Mouse (Mus musculus) hindbrain, embryonic 15.5 days (tissue): ENCODE measurements around the gene Gchfr. TPM values are rescaled to one million over a fixed set of nuclear protein-coding genes. Genes with fewer than 3 reads are reported as not detected.
A peak's percentile ranks its signal among the peaks of the same experiment; 100 is the strongest.

ENCODE experiments used
- ATAC-seq: fragments of 200-750 bp; cut with Nextera tagmentation; 2 replicates; pipeline ENCODE4 v1.8.0; 2017; ENCODE audit warnings: low read depth, moderate number of reproducible peaks, moderate TSS enrichment; ENCODE audit not compliant: low FRiP score
- H3K27ac ChIP-seq: fragments of 300-500 bp; sonication (generic); replicated peaks from 2 replicates; pipeline ENCODE4 v1.5.1; 2015; ENCODE audit warnings: mild to moderate bottlenecking, inconsistent platforms
- H3K27me3 ChIP-seq: fragments of 300-500 bp; sonication (generic); 2 replicates; pipeline ENCODE4 v1.6.1; 2015; ENCODE audit warnings: control low read depth, inconsistent platforms
- H3K36me3 ChIP-seq: fragments of 300-500 bp; sonication (generic); 2 replicates; pipeline ENCODE4 v1.6.1; 2015; ENCODE audit warnings: control low read depth, inconsistent platforms
- H3K4me1 ChIP-seq: fragments of 300-500 bp; sonication (generic); replicated peaks from 2 replicates; pipeline ENCODE4 v1.6.1; 2015; ENCODE audit warnings: control low read depth, inconsistent platforms
- H3K4me2 ChIP-seq: fragments of 300-500 bp; sonication (generic); 2 replicates; pipeline ENCODE4 v1.6.1; 2015; ENCODE audit warnings: moderate library complexity, mild to moderate bottlenecking, inconsistent platforms
- H3K4me3 ChIP-seq: fragments of 300-500 bp; sonication (generic); 2 replicates; pipeline ENCODE4 v1.5.1; 2015; ENCODE audit warnings: mild to moderate bottlenecking, inconsistent platforms
- H3K9ac ChIP-seq: fragments of 300-500 bp; sonication (generic); 2 replicates; pipeline ENCODE4 v1.6.1; 2015; ENCODE audit warnings: inconsistent platforms
- H3K9me3 ChIP-seq: fragments of 300-500 bp; sonication (generic); 2 replicates; pipeline ENCODE4 v1.6.1; 2016; ENCODE audit warnings: control low read depth, inconsistent platforms
- WGBS: fragments of 180-500 bp; shearing (Covaris S2); methylation state at CpG from one replicate; pipeline ENCODE4 v1.1.7; 2015; 5-methylcytosine and 5-hydroxymethylcytosine counted together
- polyA plus RNA-seq: library from polyadenylated mRNA; unstranded; fragments of >200 nt; fragmentation: Nextera tagmentation; extraction: Ambion mirVana; gene quantifications from 2 replicates; pipeline ENCODE4 v1.2.1, GENCODE M21; 2015

Gchfr gene
- polyA plus RNA-seq, 1 experiment from 2014 or later, result 10.0 TPM

DNA sequence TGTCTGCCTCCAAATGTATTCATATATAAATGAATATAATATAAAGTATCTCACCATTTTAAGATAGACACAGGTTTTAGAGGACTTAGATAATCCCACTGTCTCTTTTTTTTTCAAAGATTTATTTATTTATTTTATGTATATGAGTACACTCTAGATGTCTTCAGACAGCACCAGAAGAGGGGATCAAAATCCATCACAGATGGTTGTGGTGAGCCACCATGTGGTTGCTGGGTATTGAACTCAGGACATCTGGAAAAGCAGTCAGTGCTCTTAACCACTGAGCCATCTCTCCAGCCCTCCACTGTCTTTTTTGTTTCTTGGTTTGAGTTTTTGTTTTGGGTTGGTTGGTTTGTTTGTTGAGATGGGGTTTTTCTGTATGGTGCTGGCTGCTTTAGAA lies 9.7 kb upstream of the Gchfr start:
- H3K4me2 ChIP-seq, result peak overlapping the region; percentile 97
- no peak for ATAC-seq
- no peak overlapping the region for H3K27ac ChIP-seq
- no peaks in the 10 kb centered on the region for H3K27me3 ChIP-seq
- 0 out of 2 replicates have a peak overlapping the region, but pooled peaks have one; percentile 99 for H3K4me3 ChIP-seq
- peaks cover 24% of the 10 kb centered on the region for H3K4me1 ChIP-seq
- no peaks in the 10 kb centered on the region for H3K9me3 ChIP-seq
- no peak overlapping the region for H3K9ac ChIP-seq
- peaks cover 12% of the 10 kb centered on the region for H3K36me3 ChIP-seq

DNA sequence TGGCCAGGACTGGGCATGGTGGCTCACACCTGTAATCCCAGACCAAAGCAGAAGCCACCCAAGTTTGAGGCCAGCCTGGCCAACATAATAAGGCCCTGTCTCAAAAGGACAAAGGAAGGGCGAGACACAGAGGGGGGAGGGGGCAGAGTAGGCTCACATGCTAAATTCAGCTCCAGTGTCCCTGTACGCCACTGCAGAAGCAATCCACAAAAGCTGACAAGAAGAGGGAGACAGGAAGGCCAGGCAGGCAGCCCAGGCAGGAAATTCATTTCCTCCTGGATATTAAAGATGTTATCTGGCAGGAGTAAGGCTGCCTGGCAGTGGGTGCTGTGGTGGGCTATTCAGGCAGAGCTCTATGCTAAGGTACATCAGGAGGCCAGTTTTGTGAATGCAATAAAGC lies 6.3 kb upstream of the Gchfr start:
- no peak overlapping the region for H3K9ac ChIP-seq
- H3K27me3 ChIP-seq, result peaks cover 15% of the 10 kb centered on the region
- ATAC-seq, result no peak
- H3K9me3 ChIP-seq, result no peaks in the 10 kb centered on the region
- no peak overlapping the region for H3K27ac ChIP-seq
- 21% methylated on average over 2 of the region's 2 CpGs for WGBS
- H3K4me1 ChIP-seq, result peaks cover 8% of the 10 kb centered on the region
- H3K4me3 ChIP-seq, result no peak overlapping the region
- no peak overlapping the region for H3K4me2 ChIP-seq
- no peaks in the 10 kb centered on the region for H3K36me3 ChIP-seq

DNA sequence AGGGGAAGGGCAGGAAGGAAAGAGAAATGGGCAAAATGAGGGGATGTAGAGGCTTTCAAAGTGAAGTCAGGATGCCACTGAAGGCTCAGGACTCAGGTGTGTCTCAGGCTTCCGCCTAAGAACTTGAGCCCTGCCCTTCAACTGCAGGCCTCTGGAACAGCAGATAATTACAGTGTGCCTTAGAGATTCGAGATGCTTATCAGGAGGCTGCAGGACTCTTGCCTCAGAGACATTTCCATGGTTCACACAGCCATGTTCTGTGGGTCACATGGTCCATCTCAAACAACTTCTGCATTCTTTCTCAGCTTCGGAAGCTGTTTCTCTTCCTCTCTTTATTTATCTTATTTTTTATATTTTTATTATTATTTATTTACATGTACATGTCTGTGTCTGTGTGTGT lies 4.4 kb upstream of the Gchfr start:
- Histone ChIP-seq H3K4me3 (no peak overlapping the region), H3K9ac (no peak overlapping the region), H3K27me3 (peaks cover 15% of the 10 kb centered on the region), H3K36me3 (no peaks in the 10 kb centered on the region), H3K4me2 (no peak overlapping the region), H3K9me3 (no peaks in the 10 kb centered on the region), H3K27ac (no peak overlapping the region), H3K4me1 (peaks cover 16% of the 10 kb centered on the region)
- ATAC-seq, result no peak
- 77% methylated on average over 3 of the region's 3 CpGs for WGBS

DNA sequence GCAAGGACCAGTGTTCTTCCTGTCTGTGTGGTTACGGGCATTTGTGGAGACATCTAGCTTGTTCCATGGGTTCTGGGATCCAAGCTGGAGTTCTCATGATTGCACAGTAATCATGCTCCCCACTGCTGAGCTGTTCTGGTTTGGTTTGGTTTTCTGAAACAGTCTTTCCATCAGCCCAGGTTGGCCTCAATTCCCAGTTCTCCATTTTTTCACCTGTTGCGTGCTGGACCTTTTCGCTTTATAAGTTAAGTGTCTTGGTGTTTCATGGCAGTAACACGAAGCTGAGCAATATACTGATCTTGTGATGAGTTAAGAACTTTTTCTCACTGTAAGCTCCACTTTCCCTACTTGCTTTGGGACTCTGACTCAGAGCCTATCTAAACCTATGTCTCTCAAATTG lies 3.6 kb upstream of the Gchfr start:
- WGBS, result 92% methylated on average over 4 of the region's 4 CpGs
- Histone ChIP-seq H3K27me3 (peaks cover 15% of the 10 kb centered on the region), H3K9me3 (no peaks in the 10 kb centered on the region), H3K27ac (no peak overlapping the region), H3K4me3 (no peak overlapping the region), H3K4me2 (no peak overlapping the region), H3K36me3 (no peaks in the 10 kb centered on the region), H3K9ac (no peak overlapping the region), H3K4me1 (peaks cover 16% of the 10 kb centered on the region)
- ATAC-seq, result no peak

DNA sequence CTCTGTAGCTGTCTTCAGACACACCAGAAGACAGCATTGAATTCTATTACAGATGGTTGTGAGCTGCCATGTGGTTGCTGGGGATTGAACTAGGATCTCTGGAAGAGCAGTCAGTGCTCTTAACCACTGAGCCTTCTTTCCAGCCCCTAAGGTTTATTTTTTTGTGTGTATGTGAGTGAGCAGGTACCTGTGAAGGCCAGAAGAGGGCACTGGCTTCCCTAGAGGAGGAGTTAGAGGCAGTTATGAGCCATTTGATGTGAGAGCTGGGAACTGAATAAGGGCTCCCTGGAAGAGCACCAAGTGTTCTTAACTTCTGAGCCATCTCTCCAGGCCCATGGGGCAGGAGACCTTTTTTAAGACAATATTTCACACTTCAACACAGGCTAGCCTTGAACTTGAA lies 2.2 kb upstream of the Gchfr start:
- Histone ChIP-seq H3K27me3 (peaks cover 15% of the 10 kb centered on the region), H3K9ac (no peak overlapping the region), H3K36me3 (no peaks in the 10 kb centered on the region), H3K27ac (no peak overlapping the region), H3K9me3 (no peaks in the 10 kb centered on the region), H3K4me1 (peaks cover 16% of the 10 kb centered on the region), H3K4me2 (no peak overlapping the region), H3K4me3 (no peak overlapping the region)
- no peak for ATAC-seq

DNA sequence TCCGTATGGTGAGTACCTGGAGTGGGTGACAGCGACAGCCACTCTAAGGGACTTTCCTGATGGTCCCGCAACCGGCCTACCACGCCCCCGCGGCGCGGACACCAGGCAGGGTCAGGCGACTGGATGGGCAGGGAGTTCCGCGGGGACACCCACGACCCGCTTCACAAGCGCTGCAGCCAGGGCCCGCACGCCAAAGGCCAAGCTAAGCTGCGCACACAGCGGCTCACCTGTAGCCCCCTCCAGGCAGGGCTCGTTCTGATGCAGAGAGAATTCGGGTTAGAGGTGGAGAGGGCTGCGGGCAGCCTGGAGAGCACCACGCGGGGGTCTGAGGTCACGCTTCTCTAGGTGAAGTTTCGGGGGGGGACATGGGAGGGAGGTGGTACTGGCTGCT lies 288 bp downstream of the Gchfr start:
- Histone ChIP-seq H3K27ac (no peak overlapping the region), H3K9ac (peak overlapping the region; percentile 37), H3K4me2 (peak overlapping the region; percentile 99), H3K4me1 (peaks cover 22% of the 10 kb centered on the region), H3K9me3 (no peaks in the 10 kb centered on the region), H3K27me3 (peaks cover 15% of the 10 kb centered on the region), H3K4me3 (peak overlapping the region; percentile 50), H3K36me3 (no peaks in the 10 kb centered on the region)
- WGBS, result 4% methylated on average over 26 of the region's 26 CpGs
- no peak for ATAC-seq

DNA sequence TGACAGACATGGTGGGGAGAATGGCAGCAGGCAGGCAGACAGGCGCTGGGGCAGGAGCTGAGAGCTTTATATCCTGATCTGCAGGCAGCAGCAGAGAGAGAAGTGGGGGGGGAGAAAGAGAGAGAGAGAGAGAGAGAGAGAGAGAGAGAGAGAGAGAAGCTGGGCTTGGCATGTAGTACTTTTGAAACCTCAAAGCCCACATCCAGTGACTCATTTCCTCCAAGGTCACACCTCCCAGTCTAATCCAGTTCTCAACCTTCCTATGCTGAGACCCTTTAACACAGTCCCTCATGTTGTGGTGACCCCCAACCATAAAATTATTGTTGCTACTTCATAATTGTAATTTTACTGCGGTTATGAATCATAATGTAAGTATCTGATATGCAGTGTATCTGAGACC lies 2.7 kb downstream of the Gchfr start:
- H3K4me1 ChIP-seq, result peaks cover 43% of the 10 kb centered on the region
- no peak for ATAC-seq
- H3K9me3 ChIP-seq, result no peaks in the 10 kb centered on the region
- no peaks in the 10 kb centered on the region for H3K36me3 ChIP-seq
- H3K27ac ChIP-seq, result no peak overlapping the region
- H3K9ac ChIP-seq, result no peak overlapping the region
- no peak overlapping the region for H3K4me2 ChIP-seq
- peaks cover 9% of the 10 kb centered on the region for H3K27me3 ChIP-seq
- H3K4me3 ChIP-seq, result no peak overlapping the region
- WGBS, result 93% methylated on average over 2 of the region's 2 CpGs

DNA sequence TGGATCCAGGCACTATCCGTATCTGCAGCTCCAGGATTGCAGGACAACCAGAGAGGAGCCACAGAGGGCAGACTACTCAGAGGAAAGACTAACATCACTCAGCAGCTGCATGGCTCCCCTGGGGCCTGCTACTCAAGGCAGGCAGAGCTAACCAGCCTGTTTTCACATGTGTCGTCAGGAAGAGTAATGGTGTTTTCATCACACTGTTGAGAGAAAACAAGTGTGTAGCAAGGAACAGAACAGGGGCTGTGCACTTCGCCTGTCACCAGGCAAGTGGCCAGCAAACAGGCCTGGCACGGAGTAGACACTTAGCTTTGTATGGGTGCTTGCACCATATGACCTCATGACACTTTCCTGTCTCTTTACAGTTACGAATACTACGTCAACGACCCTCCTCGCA lies 4.0 kb downstream of the Gchfr start:
- Histone ChIP-seq H3K9ac (no peak overlapping the region), H3K27ac (no peak overlapping the region), H3K4me2 (no peak overlapping the region), H3K4me3 (no peak overlapping the region), H3K36me3 (no peaks in the 10 kb centered on the region), H3K27me3 (no peaks in the 10 kb centered on the region; the same call in 1 of the 2 replicates), H3K4me1 (peaks cover 41% of the 10 kb centered on the region), H3K9me3 (no peaks in the 10 kb centered on the region)
- no peak for ATAC-seq
- 67% methylated on average over 8 of the region's 8 CpGs for WGBS

DNA sequence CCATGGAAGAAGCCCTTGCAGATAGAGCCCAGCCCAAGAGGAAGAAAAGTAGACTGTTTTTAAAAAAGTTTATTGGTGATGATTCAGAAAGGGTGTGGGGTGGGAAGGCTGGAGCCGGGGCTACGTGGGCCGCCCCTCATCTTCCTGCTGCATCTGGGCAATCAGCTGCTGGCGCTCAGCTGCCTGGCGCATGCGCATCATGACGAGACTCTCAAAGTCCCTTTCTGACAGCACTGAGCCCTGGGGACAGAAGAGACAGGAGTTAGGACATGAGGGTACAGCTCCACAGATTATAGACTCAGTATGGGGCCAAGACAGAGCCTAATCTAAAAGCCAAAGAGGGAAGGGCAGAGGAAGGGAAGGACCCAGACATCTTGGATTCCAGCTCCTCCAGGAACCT lies 4.9 kb downstream of the Gchfr start:
- ATAC-seq, result no peak
- H3K9ac ChIP-seq, result no peak overlapping the region
- no peaks in the 10 kb centered on the region for H3K9me3 ChIP-seq
- H3K4me2 ChIP-seq, result no peak overlapping the region
- WGBS, result 81% methylated on average over 7 of the region's 7 CpGs
- H3K27me3 ChIP-seq, result no peaks in the 10 kb centered on the region; the same call in 1 of the 2 replicates
- no peaks in the 10 kb centered on the region for H3K36me3 ChIP-seq
- H3K4me1 ChIP-seq, result peaks cover 33% of the 10 kb centered on the region
- H3K4me3 ChIP-seq, result no peak overlapping the region
- no peak overlapping the region for H3K27ac ChIP-seq

DNA sequence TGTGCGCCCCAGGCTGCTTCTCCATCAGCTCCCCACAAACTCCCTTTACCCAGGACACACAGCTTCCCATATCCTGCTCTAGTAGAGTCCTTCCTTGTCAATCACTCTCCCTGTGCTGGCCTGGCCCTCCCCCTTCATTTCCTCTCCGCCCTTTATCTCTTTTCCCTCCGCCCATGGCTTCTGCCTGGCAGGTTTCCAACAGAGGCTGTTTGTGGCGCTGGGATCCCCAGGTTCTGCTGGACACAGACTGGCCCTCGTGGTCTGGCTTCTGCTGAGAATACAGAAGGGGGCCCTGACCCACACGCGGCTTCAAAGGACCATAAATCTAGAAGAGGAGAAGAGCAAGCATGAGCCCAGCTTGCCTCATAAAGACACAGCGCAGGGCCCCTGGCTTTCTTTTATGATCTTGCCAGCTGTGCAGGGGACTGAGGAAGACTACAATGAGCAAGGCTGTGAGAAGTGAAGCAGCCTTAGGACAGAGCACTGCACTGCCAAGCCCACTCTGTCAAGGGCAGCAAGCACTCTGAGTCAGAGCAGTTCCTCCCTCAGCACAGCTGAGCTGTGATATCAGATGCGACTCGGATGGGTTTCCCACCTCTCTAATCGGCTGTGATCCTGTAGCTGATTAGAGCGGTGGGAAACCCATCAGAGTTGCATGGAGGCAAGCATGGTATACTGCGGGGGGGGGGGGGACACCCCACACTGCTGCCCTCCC lies 5.4 kb downstream of the Gchfr start:
- H3K9ac ChIP-seq, result no peak overlapping the region
- H3K9me3 ChIP-seq, result no peaks in the 10 kb centered on the region
- peak; percentile 9; the same call in 1 of the 2 replicates for ATAC-seq
- peaks cover 2% of the 10 kb centered on the region; the same call in 1 of the 2 replicates for H3K36me3 ChIP-seq
- 21% methylated on average over 13 of the region's 13 CpGs for WGBS
- H3K27ac ChIP-seq, result no peak overlapping the region
- no peaks in the 10 kb centered on the region; the same call in 1 of the 2 replicates for H3K27me3 ChIP-seq
- H3K4me3 ChIP-seq, result no peak overlapping the region
- H3K4me1 ChIP-seq, result peaks cover 27% of the 10 kb centered on the region
- peak overlapping the region; percentile 17; the same call in 1 of the 2 replicates for H3K4me2 ChIP-seq

DNA sequence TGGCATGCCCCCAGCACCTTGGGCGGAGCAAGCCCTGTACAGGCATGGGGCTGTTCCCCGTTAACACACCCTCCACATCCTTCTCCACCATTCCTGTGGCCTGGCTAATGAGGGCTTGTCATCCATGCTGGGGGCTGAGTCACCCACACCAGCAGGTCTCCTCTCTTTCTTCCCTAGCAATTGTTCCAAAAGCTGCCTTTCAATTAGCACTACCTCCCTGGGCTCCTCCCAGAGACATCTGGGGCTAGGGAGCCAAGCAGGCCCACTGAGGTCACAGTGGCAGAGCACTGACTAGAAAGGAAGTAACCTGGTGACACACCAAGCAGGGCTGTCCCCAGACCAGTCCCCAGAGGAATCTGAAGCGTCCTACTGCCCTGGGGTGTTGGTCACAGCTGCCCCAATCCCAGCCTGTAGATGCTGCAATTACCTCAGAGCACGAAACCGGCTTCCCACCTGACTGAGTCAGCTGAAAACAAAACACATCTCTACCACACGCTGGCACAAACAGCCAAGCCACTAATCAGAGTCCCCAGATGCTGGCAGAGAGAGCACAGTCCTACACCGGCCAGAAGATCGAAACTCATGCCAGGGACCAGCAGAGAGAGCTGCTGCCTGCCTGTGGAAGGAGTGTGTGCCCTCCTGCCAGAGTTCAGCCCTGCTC lies 6.5 kb downstream of the Gchfr start, which contains the start of gene Gm14137:
Gene Gm14137 (plus strand): TSS at position 519 of the 661 bp plus-strand sequence.
- Histone ChIP-seq H3K4me2 (no peak within 1 kb of the TSS), H3K4me3 (no peak within 1 kb of the TSS), H3K36me3 (peaks cover 9% of the 10 kb centered on the region), H3K9ac (no peak within 1 kb of the TSS), H3K9me3 (no peaks in the 10 kb centered on the region), H3K4me1 (peaks cover 26% of the 10 kb centered on the region), H3K27ac (no peak within 1 kb of the TSS), H3K27me3 (no peaks in the 10 kb centered on the region)
- ATAC-seq, result no peak
- WGBS, result 35% methylated on average over 8 of the region's 8 CpGs

DNA sequence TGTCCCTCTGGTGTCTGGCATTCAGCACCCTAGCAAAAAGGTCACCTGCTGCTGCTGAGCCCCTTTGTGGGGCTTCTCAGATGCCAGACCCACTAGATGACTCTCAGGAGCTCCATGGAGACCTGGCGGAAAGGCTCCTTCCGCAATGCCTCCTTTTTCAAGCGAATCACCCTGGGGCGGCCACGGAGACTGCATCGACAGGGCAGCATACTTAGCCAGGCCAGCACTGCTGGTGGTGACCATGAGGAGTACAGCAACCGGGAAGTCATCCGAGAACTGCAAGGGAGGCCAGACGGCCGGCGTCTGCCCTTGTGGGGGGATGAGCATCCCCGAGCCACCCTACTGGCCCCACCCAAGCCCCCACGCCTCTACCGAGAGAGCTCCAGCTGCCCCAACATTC lies 7.3 kb downstream of the Gchfr start:
- H3K9ac ChIP-seq, result no peak overlapping the region
- H3K4me3 ChIP-seq, result no peak overlapping the region
- H3K4me2 ChIP-seq, result no peak overlapping the region
- no peak for ATAC-seq
- no peak overlapping the region for H3K27ac ChIP-seq
- H3K4me1 ChIP-seq, result peaks cover 26% of the 10 kb centered on the region
- no peaks in the 10 kb centered on the region for H3K27me3 ChIP-seq
- H3K9me3 ChIP-seq, result no peaks in the 10 kb centered on the region
- 47% methylated on average over 14 of the region's 14 CpGs for WGBS
- peaks cover 16% of the 10 kb centered on the region for H3K36me3 ChIP-seq
